Mouse (Mus musculus) liver, embryonic 14.5 days (tissue): ENCODE data around the gene Fgfr2. TPM values are rescaled to one million over a fixed set of nuclear protein-coding genes. Genes with fewer than 3 reads are reported as not detected.

ENCODE experiments used
- ATAC-seq: fragments of 200-750 bp; cut with Nextera tagmentation; 2 replicates; pipeline ENCODE4 v1.8.0; 2017; ENCODE audit warnings: moderate number of reproducible peaks, mild to moderate bottlenecking, moderate library complexity; ENCODE audit not compliant: insufficient read depth
- DNase-seq, 3 experiments: peaks; one replicate each; pipeline ENCODE4 v3.0.0-alpha.2; 2012 to 2013; ENCODE audit warnings: low read depth in 3 of 3, low spot score in 3 of 3
- H3K27ac ChIP-seq: fragments of 300-500 bp; sonication (generic); 2 replicates; pipeline ENCODE4 v1.5.1; 2014; ENCODE audit warnings: moderate library complexity, mild to moderate bottlenecking, control low read depth, inconsistent platforms
- H3K27me3 ChIP-seq: fragments of 300-500 bp; sonication (generic); 2 replicates; pipeline ENCODE4 v1.6.1; 2014; ENCODE audit warnings: mild to moderate bottlenecking, low read length, moderate library complexity; ENCODE audit not compliant: control insufficient read depth, insufficient read depth
- H3K36me3 ChIP-seq: fragments of 300-500 bp; sonication (generic); replicated peaks from 2 replicates; pipeline ENCODE4 v1.6.1; 2014; ENCODE audit warnings: low read depth; ENCODE audit not compliant: control insufficient read depth, insufficient read depth
- H3K4me1 ChIP-seq, 2 experiments: fragments of 200-500 bp in 1 of 2; fragments of 300-500 bp in 1 of 2; sonication (generic) in 1 of 2; replicated peaks; 2 replicates each; pipeline ENCODE4 v1.6.1; 2012 to 2014; ENCODE audit warnings: antibody characterized with exemption in 1 of 2, inconsistent platforms in 1 of 2, low read length in 1 of 2; ENCODE audit not compliant: control insufficient read depth in 2 of 2, insufficient read depth in 2 of 2
- H3K4me2 ChIP-seq: fragments of 300-500 bp; sonication (generic); 2 replicates; pipeline ENCODE4 v1.6.1; 2014; ENCODE audit warnings: low read depth, mild to moderate bottlenecking, control low read depth, moderate library complexity
- H3K4me3 ChIP-seq, 2 experiments: fragments of 200-500 bp in 1 of 2; fragments of 300-500 bp in 1 of 2; sonication (generic) in 1 of 2; 2 replicates each; pipeline ENCODE4 v1.5.1; 2012 to 2014; ENCODE audit warnings: low read depth in 2 of 2, low read length in 2 of 2, mild to moderate bottlenecking in 2 of 2, control low read depth in 1 of 2, inconsistent platforms in 1 of 2, moderate library complexity in 1 of 2; ENCODE audit not compliant: insufficient read depth in 1 of 2
- H3K9ac ChIP-seq: fragments of 300-500 bp; sonication (generic); replicated peaks from 2 replicates; pipeline ENCODE4 v1.6.1; 2014; ENCODE audit warnings: mild to moderate bottlenecking, control low read depth, moderate library complexity
- H3K9me3 ChIP-seq: fragments of 300-500 bp; sonication (generic); 2 replicates; pipeline ENCODE4 v1.6.1; 2016; ENCODE audit warnings: low read length, mixed read lengths; ENCODE audit not compliant: control insufficient read depth
- CTCF ChIP-seq: IDR thresholded peaks from 2 replicates; pipeline ENCODE4 v1.5.1; 2016; ENCODE audit warnings: antibody characterized with exemption, low read depth, control low read depth
- EP300 ChIP-seq: IDR thresholded peaks from 2 replicates; pipeline ENCODE4 v1.6.1; 2016; ENCODE audit warnings: antibody characterized with exemption, low read depth
- WGBS: fragments of 180-500 bp; shearing (Covaris S2); extraction: QIAGEN DNeasy Blood & Tissue Kit; methylation state at CpG from one replicate; pipeline ENCODE4 v1.1.7; 2014; ENCODE audit not compliant: insufficient replicate concordance; 5-methylcytosine and 5-hydroxymethylcytosine counted together
- polyA plus RNA-seq, 2 experiments: library from polyadenylated mRNA; depleted of rRNA in 1 of 2; stranded (reverse) in 1 of 2; unstranded in 1 of 2; fragments of >200 nt; fragmentation: Nextera tagmentation in 1 of 2; extraction: Ambion mirVana in 1 of 2; gene quantifications; 2 replicates each; pipeline versions ENCODE4 v1.2.1 to v1.2.3; 2012 to 2014

The Fgfr2 gene
- polyA plus RNA-seq, 2 experiments, result 7.9 to 8.8 TPM

- no peak for TF ChIP-seq CTCF
- no peak for TF ChIP-seq EP300
- no peak overlapping the region for H3K4me3 ChIP-seq
- H3K9ac ChIP-seq, result no peak overlapping the region
- H3K27me3 ChIP-seq, result peaks cover under 1% of the 10 kb centered on the region; the same call in 1 of the 2 replicates
- no peak overlapping the region for H3K27ac ChIP-seq
- 26% methylated on average over 9 of the region's 9 CpGs for WGBS
- no peak overlapping the region for H3K4me2 ChIP-seq
- ATAC-seq, result no peak
- no peaks in the 10 kb centered on the region for H3K9me3 ChIP-seq
- H3K36me3 ChIP-seq, result no peaks in the 10 kb centered on the region
- no peak for DNase-seq
- H3K4me1 ChIP-seq, result 0 out of 4 replicates have a peak, but pooled peaks cover 0 to 10% of the 10 kb centered on the region in 2 experiments
These were observed 2864.3 kb downstream of the Fgfr2 start for GRCm38 (mm10) chr7:130258704-130259295.

- Histone ChIP-seq H3K4me3 (no peak overlapping the region), H3K4me2 (no peak overlapping the region), H3K9me3 (no peaks in the 10 kb centered on the region), H3K36me3 (no peaks in the 10 kb centered on the region), H3K4me1 (0 out of 4 replicates have a peak, but pooled peaks cover 0 to 10% of the 10 kb centered on the region in 2 experiments), H3K9ac (no peak overlapping the region), H3K27ac (no peak overlapping the region), H3K27me3 (no peaks in the 10 kb centered on the region)
- DNase-seq, result no peak
- ATAC-seq, result no peak
- no peak for TF ChIP-seq EP300
- TF ChIP-seq CTCF, result no peak
- 34% methylated on average over 8 of the region's 8 CpGs for WGBS
These were observed 2865.0 kb downstream of the Fgfr2 start for GRCm38 (mm10) chr7:130257991-130258703.

- DNase-seq (no peak), ATAC-seq (no peak)
- Histone ChIP-seq H3K36me3 (no peaks in the 10 kb centered on the region), H3K4me1 (0 out of 4 replicates have a peak, but pooled peaks cover 0 to 8% of the 10 kb centered on the region in 2 experiments), H3K27me3 (no peaks in the 10 kb centered on the region), H3K4me2 (no peak overlapping the region), H3K27ac (no peak overlapping the region), H3K4me3 (no peak overlapping the region), H3K9me3 (no peaks in the 10 kb centered on the region), H3K9ac (no peak overlapping the region)
- no peak for TF ChIP-seq EP300
- no peak for TF ChIP-seq CTCF
- WGBS, result 21% methylated on average over 4 of the region's 4 CpGs
These were observed 2869.9 kb downstream of the Fgfr2 start for GRCm38 (mm10) chr7:130253264-130253663.

- no peak for DNase-seq
- no peak for ATAC-seq
- 65% methylated on average over 3 of the region's 3 CpGs for WGBS
- Histone ChIP-seq H3K4me3 (no peak overlapping the region), H3K27me3 (no peaks in the 10 kb centered on the region), H3K4me2 (no peak overlapping the region), H3K4me1 (peaks cover 0 to 5% of the 10 kb centered on the region in 2 experiments; a peak in 1 of 4 replicates), H3K9me3 (no peaks in the 10 kb centered on the region), H3K9ac (no peak overlapping the region), H3K36me3 (no peaks in the 10 kb centered on the region), H3K27ac (no peak overlapping the region)
- TF ChIP-seq EP300 (no peak), CTCF (no peak)
These were observed 2871.1 kb downstream of the Fgfr2 start for GRCm38 (mm10) chr7:130251936-130252523.

- no peak overlapping the region for H3K4me3 ChIP-seq
- H3K27me3 ChIP-seq, result no peaks in the 10 kb centered on the region
- TF ChIP-seq CTCF, result no peak
- no peaks in the 10 kb centered on the region for H3K9me3 ChIP-seq
- H3K27ac ChIP-seq, result no peak overlapping the region
- ATAC-seq (no peak), DNase-seq (no peak)
- no peak overlapping the region for H3K9ac ChIP-seq
- WGBS, result 59% methylated on average over 4 of the region's 4 CpGs
- no peak overlapping the region for H3K4me2 ChIP-seq
- H3K36me3 ChIP-seq, result no peaks in the 10 kb centered on the region
- H3K4me1 ChIP-seq, result peaks cover 0 to under 1% of the 10 kb centered on the region in 2 experiments; a peak in 1 of 4 replicates
These were observed 2872.2 kb downstream of the Fgfr2 start for GRCm38 (mm10) chr7:130250994-130251393.
